Mouse (Mus musculus) layer of hippocampus, adult 2 months (tissue): Measurements from ENCODE around the gene Bag6. TPM values are rescaled to one million over a fixed set of nuclear protein-coding genes. Genes with fewer than 3 reads are reported as not detected.

ENCODE experiments used
- DNase-seq, 2 experiments: peaks; one replicate each; pipeline ENCODE4 v3.0.0; 2022; ENCODE audit warnings: low spot score in 2 of 2
- H3K27ac ChIP-seq: fragments of 200-600 bp; 2 replicates; pipeline ENCODE4 v1.8.1; 2022
- H3K4me3 ChIP-seq: fragments of 200-600 bp; 2 replicates; pipeline ENCODE4 v1.8.1; 2022; ENCODE audit warnings: mild to moderate bottlenecking
- CTCF ChIP-seq: fragments of 200-600 bp; conservative IDR thresholded peaks from 2 replicates; pipeline ENCODE4 v1.8.1; 2022; ENCODE audit warnings: antibody characterized with exemption, mild to moderate bottlenecking, moderate library complexity
- long read RNA-seq, 2 experiments: library from polyadenylated mRNA; stranded (forward); transcript quantifications; one replicate each; pipeline ENCODE4 v2.0.0; 2021; ENCODE audit warnings: borderline mapping rate in 2 of 2
- total RNA-seq, 2 experiments: library from RNA; stranded (reverse); gene quantifications; 2 replicates each; pipeline ENCODE4 v1.2.3; 2021

Gene Bag6
- total RNA-seq, result 100 to 1,000 TPM; 320 to 334 TPM
- long read RNA-seq, experiment 1, transcript Bag6-201 (25 exons, 3,858 nt), result major isoform, 9 of 85 reads
- long read RNA-seq, experiment 1, partial matches to known transcripts, result 26 of 85 reads
- long read RNA-seq, experiment 1, other reads (novel, unspliced or antisense), result 48 of 85 reads
- long read RNA-seq, experiment 2, transcript Bag6-201 (25 exons, 3,858 nt), result major isoform, 6 of 144 reads
- long read RNA-seq, experiment 2, partial matches to known transcripts, result 38 of 144 reads
- long read RNA-seq, experiment 2, other reads (novel, unspliced or antisense), result 99 of 144 reads

GRCm38 (mm10) chr17:35134801-35135590 is at the start of gene Bag6:
Bag6 (plus strand) TSS chr17:35135178.
- peak within 1 kb of the TSS; percentile 97 for H3K4me3 ChIP-seq
- H3K27ac ChIP-seq, result peak within 1 kb of the TSS; percentile 100
- peak; percentile 2; the same call in 1 of the 2 replicates for TF ChIP-seq CTCF
- peak; percentile 94 to 95 for DNase-seq

DNA sequence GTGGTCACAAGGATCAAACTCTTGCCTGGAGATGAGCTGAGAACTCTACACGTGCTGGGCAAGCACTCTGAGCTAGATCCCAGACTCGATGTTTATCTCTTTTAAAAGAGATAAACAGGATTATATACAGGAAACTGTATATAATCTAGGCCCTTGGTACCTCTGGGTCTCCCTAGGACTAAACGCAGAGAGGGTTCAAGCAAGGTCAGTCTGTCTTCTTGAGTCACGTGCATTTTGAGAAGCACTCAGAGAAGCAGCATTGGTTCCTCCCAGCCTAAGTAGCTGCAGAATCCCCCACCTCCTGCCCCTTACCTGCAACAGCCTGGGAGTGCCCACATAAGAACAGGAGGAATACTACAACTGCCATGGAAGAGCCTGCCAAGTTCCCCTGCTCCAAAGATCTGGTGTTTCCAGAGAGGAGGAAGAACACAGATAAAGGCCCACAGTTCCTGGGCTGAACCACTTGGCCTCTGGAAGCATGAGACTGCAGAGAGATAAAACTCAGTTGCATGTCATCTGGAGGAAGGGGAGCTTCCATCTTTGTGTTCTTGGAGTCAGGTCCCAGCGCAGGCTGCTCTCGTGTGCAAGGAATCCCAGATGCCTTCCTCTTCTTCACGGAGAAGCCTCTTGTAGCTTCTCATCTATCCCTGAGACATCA is 49.6 kb upstream of the Bag6 start, which contains the start of gene Ly6g6f:
Gene Ly6g6f, minus strand, starts transcription at position 403 of the 658 bp plus-strand sequence.
- DNase-seq, result no peak
- H3K4me3 ChIP-seq, result no peak within 1 kb of the TSS
- TF ChIP-seq CTCF, result no peak
- H3K27ac ChIP-seq, result no peak within 1 kb of the TSS

GRCm38 (mm10) chr17:35088151-35088550 is 46.8 kb upstream of the Bag6 start:
- Histone ChIP-seq H3K4me3 (no peak overlapping the region), H3K27ac (no peak overlapping the region)
- peak; percentile 71 for TF ChIP-seq CTCF
- no peak for DNase-seq

GRCm38 (mm10) chr17:35088825-35089644 is 45.9 kb upstream of the Bag6 start, which contains the start of gene Abhd16a:
Abhd16a (plus strand) TSS chr17:35089263.
- H3K27ac ChIP-seq, result peak within 1 kb of the TSS; percentile 100
- DNase-seq, result peak; percentile 93
- peak; percentile 61 for TF ChIP-seq CTCF
- peak within 1 kb of the TSS; percentile 82 for H3K4me3 ChIP-seq

GRCm38 (mm10) chr17:35090166-35090932 is 44.6 kb upstream of the Bag6 start:
- DNase-seq, result no peak
- Histone ChIP-seq H3K4me3 (peak overlapping the region; percentile 82), H3K27ac (peak overlapping the region; percentile 100)
- no peak for TF ChIP-seq CTCF

GRCm38 (mm10) chr17:35092403-35093198 is 42.4 kb upstream of the Bag6 start:
- no peak overlapping the region; the same call in 1 of the 2 replicates for H3K4me3 ChIP-seq
- DNase-seq, result no peak
- peak overlapping the region; percentile 25; the same call in 1 of the 2 replicates for H3K27ac ChIP-seq
- TF ChIP-seq CTCF, result no peak

- no peak overlapping the region for H3K4me3 ChIP-seq
- H3K27ac ChIP-seq, result no peak overlapping the region; the same call in 1 of the 2 replicates
- no peak for DNase-seq
- TF ChIP-seq CTCF, result no peak
These were observed 40.3 kb upstream of the Bag6 start for GRCm38 (mm10) chr17:35094475-35095365.

GRCm38 (mm10) chr17:35096597-35096996 is 38.4 kb upstream of the Bag6 start:
- H3K27ac ChIP-seq, result peak overlapping the region; percentile 43; the same call in 1 of the 2 replicates
- H3K4me3 ChIP-seq, result no peak overlapping the region
- DNase-seq, result no peak
- TF ChIP-seq CTCF, result no peak

- Histone ChIP-seq H3K4me3 (no peak overlapping the region), H3K27ac (peak overlapping the region; percentile 43; the same call in 1 of the 2 replicates)
- peak; percentile 37 to 43 for DNase-seq
- peak; percentile 67 for TF ChIP-seq CTCF
These were observed 37.8 kb upstream of the Bag6 start for GRCm38 (mm10) chr17:35097164-35097655.
